Mouse (Mus musculus) forebrain, postnatal 0 days (tissue): ENCODE data around the gene Tufm. TPM values are rescaled to one million over a fixed set of nuclear protein-coding genes. Genes with fewer than 3 reads are reported as not detected.

ENCODE experiments used
- ATAC-seq: fragments of 200-750 bp; cut with Nextera tagmentation; 2 replicates; pipeline ENCODE4 v1.8.0; 2017; ENCODE audit warnings: mild to moderate bottlenecking, moderate library complexity
- DNase-seq: peaks from one replicate; pipeline ENCODE4 v3.0.0-alpha.2; 2015
- H3K27ac ChIP-seq: fragments of 300-500 bp; sonication (generic); 2 replicates; pipeline ENCODE4 v1.5.1; 2014; ENCODE audit warnings: low read depth, mild to moderate bottlenecking, antibody characterized with exemption, low read length, moderate library complexity, mixed read lengths
- H3K27me3 ChIP-seq: fragments of 300-500 bp; sonication (generic); 2 replicates; pipeline ENCODE4 v1.6.1; 2014; ENCODE audit warnings: mild to moderate bottlenecking, low read length, mixed read lengths; ENCODE audit not compliant: insufficient read depth
- H3K36me3 ChIP-seq: fragments of 300-500 bp; sonication (generic); 2 replicates; pipeline ENCODE4 v1.6.1; 2014; ENCODE audit warnings: mild to moderate bottlenecking, moderate library complexity; ENCODE audit not compliant: insufficient read depth
- H3K4me1 ChIP-seq: fragments of 300-500 bp; sonication (generic); 2 replicates; pipeline ENCODE4 v1.6.1; 2014; ENCODE audit warnings: antibody characterized with exemption; ENCODE audit not compliant: insufficient read depth
- H3K4me2 ChIP-seq: fragments of 300-500 bp; sonication (generic); 2 replicates; pipeline ENCODE4 v1.6.1; 2014; ENCODE audit warnings: low read depth, mild to moderate bottlenecking, moderate library complexity
- H3K4me3 ChIP-seq: fragments of 300-500 bp; sonication (generic); 2 replicates; pipeline ENCODE4 v1.5.1; 2014; ENCODE audit warnings: low read depth, low read length, mixed read lengths
- H3K9ac ChIP-seq: fragments of 300-500 bp; sonication (generic); 2 replicates; pipeline ENCODE4 v1.6.1; 2014; ENCODE audit warnings: mild to moderate bottlenecking
- H3K9me3 ChIP-seq: fragments of 300-500 bp; sonication (generic); 2 replicates; pipeline ENCODE4 v1.6.1; 2016; ENCODE audit warnings: low read length
- CTCF ChIP-seq: sonication (generic); IDR thresholded peaks from 2 replicates; pipeline ENCODE4 v1.5.1; 2016; ENCODE audit warnings: antibody characterized with exemption, control low read depth, low read depth
- WGBS: fragments of 180-500 bp; shearing (Covaris S2); extraction: QIAGEN DNeasy Blood & Tissue Kit; methylation state at CpG from one replicate; pipeline ENCODE4 v1.1.7; 2014; 5-methylcytosine and 5-hydroxymethylcytosine counted together
- polyA plus RNA-seq: library from polyadenylated mRNA; unstranded; fragments of >200 nt; fragmentation: Nextera tagmentation; extraction: Ambion mirVana; gene quantifications from 2 replicates; pipeline ENCODE4 v1.2.1, GENCODE M21; 2015
- total RNA-seq: library from RNA; depleted of rRNA; stranded (reverse); fragments of >200 nt; gene quantifications from 2 replicates; pipeline ENCODE4 v1.2.3, GENCODE M21; 2014

Gene Tufm
- total and polyA plus RNA-seq, 2 experiments from 2014 or later = 75.9 to 102 TPM

DNA sequence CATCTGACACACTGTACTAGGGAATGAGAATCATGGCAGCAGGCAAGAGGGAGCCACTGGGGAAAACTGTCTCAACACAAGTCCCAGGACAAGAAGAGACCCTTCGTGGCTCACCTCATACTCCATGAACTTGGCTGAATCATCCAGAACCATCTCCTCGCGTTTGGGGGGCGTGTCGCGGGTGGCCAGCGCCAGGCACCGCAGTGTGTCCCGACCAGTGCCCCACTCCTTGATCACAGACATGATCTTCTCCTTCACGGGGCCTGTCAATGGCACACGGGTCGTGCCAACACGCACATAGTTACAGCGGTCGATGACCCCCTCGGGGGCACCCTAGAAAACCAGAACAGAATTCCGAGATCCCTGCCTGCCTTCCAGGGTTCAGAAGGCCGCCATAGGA, 37.2 kb upstream of the Tufm start:
- Histone ChIP-seq H3K27me3 (no peaks in the 10 kb centered on the region), H3K36me3 (peaks cover 12% of the 10 kb centered on the region), H3K9ac (no peak overlapping the region), H3K27ac (no peak overlapping the region), H3K4me1 (no peaks in the 10 kb centered on the region), H3K4me3 (no peak overlapping the region), H3K4me2 (no peak overlapping the region), H3K9me3 (no peaks in the 10 kb centered on the region)
- ATAC-seq (no peak), DNase-seq (no peak)
- TF ChIP-seq CTCF = no peak
- 92% methylated on average over 18 of the region's 18 CpGs for WGBS

DNA sequence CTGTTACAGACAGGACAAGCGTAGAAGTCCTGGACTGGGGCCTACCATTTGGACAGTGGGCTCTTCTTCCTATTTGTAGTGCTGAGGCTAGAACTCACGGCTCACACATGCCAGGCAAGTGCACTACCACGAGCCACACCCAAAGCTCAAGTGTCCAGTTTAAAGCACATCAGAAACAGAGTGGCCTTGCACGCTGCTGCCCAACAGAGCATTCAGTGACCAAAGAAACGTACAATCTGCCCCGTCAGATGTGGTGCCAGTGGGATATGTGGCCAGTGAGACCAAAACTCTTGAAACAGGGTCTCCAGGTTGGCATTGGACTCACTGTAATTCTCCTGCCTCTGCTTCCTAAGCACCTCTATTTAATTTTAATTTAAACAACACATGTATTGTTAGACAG, 36.5 kb upstream of the Tufm start:
- no peaks in the 10 kb centered on the region for H3K4me1 ChIP-seq
- WGBS = 96% methylated on average over 6 of the region's 6 CpGs
- H3K4me2 ChIP-seq = no peak overlapping the region
- H3K9ac ChIP-seq = no peak overlapping the region
- no peak overlapping the region for H3K4me3 ChIP-seq
- TF ChIP-seq CTCF = no peak
- peaks cover 6% of the 10 kb centered on the region; the same call in 1 of the 2 replicates for H3K36me3 ChIP-seq
- no peaks in the 10 kb centered on the region for H3K27me3 ChIP-seq
- ATAC-seq = no peak
- H3K27ac ChIP-seq = no peak overlapping the region
- no peaks in the 10 kb centered on the region for H3K9me3 ChIP-seq
- DNase-seq = no peak

GRCm38 (mm10) chr7:126452244-126452643, 34.9 kb upstream of the Tufm start:
- Histone ChIP-seq H3K4me2 (no peak overlapping the region), H3K4me3 (no peak overlapping the region), H3K27me3 (no peaks in the 10 kb centered on the region), H3K4me1 (no peaks in the 10 kb centered on the region), H3K9ac (no peak overlapping the region), H3K36me3 (no peaks in the 10 kb centered on the region), H3K9me3 (no peaks in the 10 kb centered on the region), H3K27ac (no peak overlapping the region)
- TF ChIP-seq CTCF = no peak
- no peak for DNase-seq
- WGBS = 88% methylated on average over 3 of the region's 3 CpGs
- no peak for ATAC-seq

- Histone ChIP-seq H3K27ac (no peak overlapping the region), H3K9me3 (no peaks in the 10 kb centered on the region), H3K4me1 (no peaks in the 10 kb centered on the region), H3K36me3 (no peaks in the 10 kb centered on the region), H3K27me3 (no peaks in the 10 kb centered on the region), H3K9ac (no peak overlapping the region), H3K4me3 (no peak overlapping the region), H3K4me2 (no peak overlapping the region)
- TF ChIP-seq CTCF = no peak
- DNase-seq = no peak
- 80% methylated on average over 7 of the region's 7 CpGs for WGBS
- no peak for ATAC-seq
These were observed 33.3 kb upstream of the Tufm start for GRCm38 (mm10) chr7:126453861-126454260.

- no peaks in the 10 kb centered on the region for H3K9me3 ChIP-seq
- no peaks in the 10 kb centered on the region for H3K27me3 ChIP-seq
- no peak for ATAC-seq
- no peaks in the 10 kb centered on the region for H3K4me1 ChIP-seq
- H3K27ac ChIP-seq = no peak overlapping the region
- no peak overlapping the region for H3K4me2 ChIP-seq
- H3K9ac ChIP-seq = no peak overlapping the region
- H3K36me3 ChIP-seq = no peaks in the 10 kb centered on the region
- TF ChIP-seq CTCF = no peak
- DNase-seq = no peak
- 76% methylated on average over 2 of the region's 2 CpGs for WGBS
- no peak overlapping the region for H3K4me3 ChIP-seq
These were observed 31.9 kb upstream of the Tufm start for GRCm38 (mm10) chr7:126455242-126455641.

GRCm38 (mm10) chr7:126456382-126457266, 30.5 kb upstream of the Tufm start:
- Histone ChIP-seq H3K9ac (no peak overlapping the region), H3K27ac (no peak overlapping the region), H3K27me3 (no peaks in the 10 kb centered on the region), H3K4me2 (no peak overlapping the region), H3K9me3 (no peaks in the 10 kb centered on the region), H3K4me3 (no peak overlapping the region), H3K4me1 (no peaks in the 10 kb centered on the region), H3K36me3 (no peaks in the 10 kb centered on the region)
- TF ChIP-seq CTCF = no peak
- no peak for DNase-seq
- WGBS = 90% methylated on average over 17 of the region's 17 CpGs
- no peak for ATAC-seq

DNA sequence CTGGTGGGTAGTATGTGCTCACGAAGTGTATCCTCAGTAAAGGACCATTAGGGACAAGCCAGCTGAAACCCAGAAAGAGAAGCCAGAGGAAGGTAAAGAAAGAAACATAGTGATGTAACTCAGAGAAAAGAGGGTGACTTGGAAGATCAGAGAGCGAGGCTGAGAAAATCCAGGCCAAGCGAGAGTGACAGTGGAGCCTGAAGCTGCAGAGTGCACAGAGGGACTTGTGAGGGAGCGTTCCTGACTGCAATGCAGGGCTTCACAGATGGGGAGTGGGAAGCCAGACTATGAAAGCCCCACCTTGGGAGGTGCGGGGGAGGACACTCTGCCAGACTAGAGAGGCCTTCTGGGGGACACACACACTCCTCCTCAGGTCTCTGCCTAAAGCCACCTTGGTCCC, 28.9 kb upstream of the Tufm start:
- no peak overlapping the region for H3K4me2 ChIP-seq
- ATAC-seq (no peak), DNase-seq (no peak)
- no peak for TF ChIP-seq CTCF
- H3K4me1 ChIP-seq = no peaks in the 10 kb centered on the region
- no peaks in the 10 kb centered on the region for H3K9me3 ChIP-seq
- no peak overlapping the region for H3K9ac ChIP-seq
- H3K36me3 ChIP-seq = no peaks in the 10 kb centered on the region
- no peak overlapping the region for H3K27ac ChIP-seq
- no peak overlapping the region for H3K4me3 ChIP-seq
- WGBS = 84% methylated on average over 5 of the region's 5 CpGs
- H3K27me3 ChIP-seq = no peaks in the 10 kb centered on the region
